Mouse (Mus musculus): Measurements from ENCODE around the gene Sstr2. TPM values are rescaled to one million over a fixed set of nuclear protein-coding genes. Genes with fewer than 3 reads are reported as not detected.

Gene Sstr2
- polyA plus RNA-seq, 1 experiment from 2014 or later: 0.42 TPM

GRCm38 (mm10) chr11:113648152-113648551 lies 29.0 kb downstream of the Sstr2 start:
- 3% methylated on average over 15 of the region's 15 CpGs for WGBS
- H3K4me3 ChIP-seq: peak overlapping the region; percentile 6; the same call in 1 of the 2 replicates
- no peak for ATAC-seq (ENCODE audit: insufficient number of reproducible peaks, low FRiP score)
- H3K36me3 ChIP-seq: peaks cover 15% of the 10 kb centered on the region
- peaks cover 13% of the 10 kb centered on the region for H3K4me1 ChIP-seq (replicated peaks)
- H3K9ac ChIP-seq: no peak overlapping the region
- H3K27me3 ChIP-seq (replicated peaks): no peaks in the 10 kb centered on the region
- peak overlapping the region; percentile 45 for H3K4me2 ChIP-seq
- H3K9me3 ChIP-seq (replicated peaks): 0 out of 2 replicates have a peak, but pooled peaks cover 3% of the 10 kb centered on the region
- H3K27ac ChIP-seq (ENCODE audit: poor library complexity, severe bottlenecking): no peak overlapping the region

DNA sequence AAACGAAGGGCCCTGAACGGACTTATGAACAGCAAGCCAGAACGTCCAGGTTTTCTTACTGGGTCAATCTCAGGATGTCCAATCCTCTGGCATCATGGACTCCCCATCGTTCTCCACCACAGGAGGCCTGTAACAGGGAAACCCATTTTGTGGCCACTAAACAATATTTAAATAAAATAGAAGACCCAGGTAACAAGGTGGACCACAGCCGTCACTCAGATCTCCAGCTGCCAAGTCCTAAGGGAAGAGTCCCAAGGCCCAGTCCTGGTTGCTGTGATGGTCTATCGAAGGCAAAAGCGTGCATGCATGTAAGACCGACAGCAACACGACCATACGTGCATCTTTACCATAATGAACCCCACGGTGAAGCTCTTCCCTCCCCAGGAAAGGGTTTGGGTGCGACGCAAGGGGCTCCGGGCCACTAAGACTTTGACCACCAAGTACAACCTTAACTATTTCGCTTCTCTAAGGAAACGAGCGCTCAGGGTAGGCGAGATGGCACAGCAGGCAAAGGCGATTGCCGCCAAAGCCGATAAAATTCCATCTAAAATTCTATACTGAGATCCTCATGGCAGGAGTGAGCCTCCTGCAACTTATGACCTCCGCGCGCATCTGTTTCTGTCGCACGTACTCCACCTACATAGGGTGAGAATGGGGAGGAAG lies 29.7 kb downstream of the Sstr2 start, which contains the start of gene Cog1:
Gene Cog1 (plus strand): TSS at position 480 of the 663 bp plus-strand sequence.
- H3K4me1 ChIP-seq (replicated peaks): peaks cover 13% of the 10 kb centered on the region
- 35% methylated on average over 26 of the region's 26 CpGs for WGBS
- no peak for ATAC-seq (ENCODE audit: insufficient number of reproducible peaks, low FRiP score)

DNA sequence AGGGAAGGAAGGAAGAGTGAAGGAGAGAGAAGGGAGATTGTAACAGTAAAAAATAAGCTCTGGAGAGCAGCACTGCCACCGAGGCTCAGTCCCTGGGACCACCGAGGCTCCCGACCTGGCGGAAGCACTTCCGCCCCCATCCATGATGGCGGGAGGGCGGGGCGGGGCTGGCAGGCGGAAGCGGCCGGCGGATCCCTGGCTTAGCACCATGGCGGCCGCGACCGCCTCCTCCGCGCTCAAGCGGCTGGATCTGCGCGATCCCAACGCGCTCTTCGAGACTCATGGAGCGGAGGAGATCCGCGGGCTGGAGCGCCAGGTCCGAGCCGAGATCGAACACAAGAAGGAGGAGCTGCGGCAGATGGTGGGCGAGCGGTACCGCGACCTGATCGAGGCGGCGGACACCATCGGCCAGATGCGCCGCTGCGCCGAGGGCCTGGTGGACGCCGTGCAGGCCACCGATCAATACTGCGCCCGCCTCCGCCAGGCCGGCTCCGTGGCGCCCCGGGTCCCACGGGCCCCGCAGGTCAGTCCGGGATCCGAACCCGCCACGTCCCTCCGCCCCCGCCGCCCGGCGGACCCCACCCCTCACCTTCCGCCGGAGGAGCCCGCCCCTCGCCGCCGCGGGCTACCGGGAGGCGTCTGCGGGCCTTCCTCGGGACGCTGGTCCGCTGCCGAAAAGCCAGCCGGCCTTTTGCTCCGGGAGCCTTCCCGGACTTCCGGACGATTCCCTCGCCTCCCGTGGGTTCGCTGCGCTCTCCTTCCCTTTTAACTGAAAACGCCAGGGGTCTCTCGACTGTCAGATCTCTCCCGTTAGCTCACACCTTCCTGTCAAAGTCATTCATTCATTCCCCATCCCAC lies 30.4 kb downstream of the Sstr2 start, which contains the start of gene Slc39a11:
Gene Slc39a11 (minus strand): TSS at position 727 of the 858 bp plus-strand sequence.
- H3K27ac ChIP-seq (ENCODE audit: poor library complexity, severe bottlenecking): peak within 1 kb of the TSS; percentile 78
- H3K4me1 ChIP-seq (replicated peaks): peaks cover 13% of the 10 kb centered on the region
- H3K27me3 ChIP-seq (replicated peaks): no peaks in the 10 kb centered on the region
- H3K36me3 ChIP-seq: peaks cover 29% of the 10 kb centered on the region
- peak within 1 kb of the TSS; percentile 79 for H3K4me2 ChIP-seq
- H3K4me3 ChIP-seq: peak within 1 kb of the TSS; percentile 93
- H3K9ac ChIP-seq: peak within 1 kb of the TSS; percentile 98
- ATAC-seq (ENCODE audit: insufficient number of reproducible peaks, low FRiP score): peak; percentile 82
- WGBS: under 1% methylated on average over 91 of the region's 91 CpGs
- H3K9me3 ChIP-seq (replicated peaks): 0 out of 2 replicates have a peak, but pooled peaks cover 3% of the 10 kb centered on the region

More for the DNA sequence above, 29.7 kb downstream of the Sstr2 start, which contains the start of gene Cog1:
- peak within 1 kb of the TSS; percentile 93 for H3K4me3 ChIP-seq
- H3K27ac ChIP-seq (ENCODE audit: poor library complexity, severe bottlenecking): peak within 1 kb of the TSS; percentile 78
- H3K9me3 ChIP-seq (replicated peaks): 0 out of 2 replicates have a peak, but pooled peaks cover 3% of the 10 kb centered on the region
- peaks cover 22% of the 10 kb centered on the region for H3K36me3 ChIP-seq
- H3K9ac ChIP-seq: peak within 1 kb of the TSS; percentile 98
- H3K27me3 ChIP-seq (replicated peaks): no peaks in the 10 kb centered on the region
- H3K4me2 ChIP-seq: peak within 1 kb of the TSS; percentile 79

DNA sequence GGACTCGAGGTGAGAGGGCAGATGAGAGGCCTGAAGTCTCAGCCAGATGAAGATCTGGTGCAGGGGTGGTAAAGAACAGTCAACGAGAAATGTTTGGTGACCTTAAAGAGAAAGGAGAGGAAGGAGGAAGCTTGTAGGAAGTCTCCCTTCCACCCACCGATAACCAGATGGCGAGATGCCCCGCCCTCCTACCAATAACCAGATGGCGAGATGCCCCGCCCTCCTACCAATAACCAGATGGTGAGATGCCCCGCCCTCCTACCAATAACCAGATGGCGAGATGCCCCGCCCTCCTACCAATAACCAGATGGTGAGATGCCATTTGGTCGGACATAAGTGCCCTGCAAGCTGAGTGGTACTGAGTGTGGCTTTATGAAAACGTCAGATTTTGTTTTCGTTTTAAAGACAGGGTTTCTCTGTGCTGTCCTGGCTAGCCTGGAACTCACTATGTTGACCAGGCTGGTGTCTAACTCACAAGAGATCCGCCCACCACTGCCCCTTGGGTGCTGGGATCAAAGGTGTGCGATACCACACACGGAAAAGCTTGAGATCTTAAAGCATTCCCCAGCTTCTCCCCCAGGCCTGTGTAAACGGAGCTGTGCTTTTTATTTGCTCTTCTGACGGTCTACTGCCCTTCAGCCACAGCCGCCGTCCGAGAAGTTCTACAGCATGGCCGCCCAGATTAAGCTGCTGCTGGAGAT lies 32.2 kb downstream of the Sstr2 start:
- peaks cover 13% of the 10 kb centered on the region for H3K4me1 ChIP-seq (replicated peaks)
- no peak overlapping the region for H3K27ac ChIP-seq (ENCODE audit: poor library complexity, severe bottlenecking)
- H3K4me2 ChIP-seq: peak overlapping the region; percentile 27
- 66% methylated on average over 22 of the region's 22 CpGs for whole genome bisulfite sequencing
- no peaks in the 10 kb centered on the region for H3K27me3 ChIP-seq (replicated peaks)
- no peak overlapping the region for H3K4me3 ChIP-seq
- no peaks in the 10 kb centered on the region for H3K9me3 ChIP-seq (replicated peaks)
- peaks cover 47% of the 10 kb centered on the region for H3K36me3 ChIP-seq
- H3K9ac ChIP-seq: no peak overlapping the region
- no peak for ATAC-seq (ENCODE audit: insufficient number of reproducible peaks, low FRiP score)

GRCm38 (mm10) chr11:113651907-113652273 lies 32.7 kb downstream of the Sstr2 start:
- Histone ChIP-seq H3K4me3 (no peak overlapping the region), H3K9me3 (replicated peaks) (no peaks in the 10 kb centered on the region), H3K27me3 (replicated peaks) (no peaks in the 10 kb centered on the region), H3K9ac (no peak overlapping the region), H3K27ac (ENCODE audit: poor library complexity, severe bottlenecking) (no peak overlapping the region), H3K4me1 (replicated peaks) (peaks cover 13% of the 10 kb centered on the region), H3K36me3 (peaks cover 52% of the 10 kb centered on the region), H3K4me2 (no peak overlapping the region)
- no peak for ATAC-seq (ENCODE audit: insufficient number of reproducible peaks, low FRiP score)
- WGBS: 43% methylated on average over 8 of the region's 8 CpGs

DNA sequence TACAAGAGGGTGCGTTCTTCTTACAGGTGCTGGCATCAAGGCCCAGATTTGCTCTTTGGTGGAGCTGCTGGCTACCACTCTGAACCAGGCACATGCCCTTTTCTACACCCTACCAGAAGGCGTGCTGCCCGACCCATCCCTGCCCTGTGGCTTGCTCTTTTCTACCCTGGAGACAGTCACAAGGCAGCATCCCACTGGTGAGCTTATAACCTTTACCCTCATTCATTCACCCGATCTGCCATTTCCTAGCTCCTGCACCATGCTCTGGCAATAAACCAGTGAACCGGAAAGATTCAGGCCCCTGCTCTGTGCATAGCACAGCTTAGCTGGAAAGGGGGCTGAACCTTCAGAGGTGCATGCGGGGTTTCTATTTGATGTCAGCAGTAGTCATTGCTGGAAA lies 33.4 kb downstream of the Sstr2 start:
- Histone ChIP-seq H3K27ac (ENCODE audit: poor library complexity, severe bottlenecking) (no peak overlapping the region), H3K4me3 (no peak overlapping the region), H3K4me1 (replicated peaks) (peaks cover 13% of the 10 kb centered on the region), H3K4me2 (no peak overlapping the region), H3K9me3 (replicated peaks) (no peaks in the 10 kb centered on the region), H3K9ac (no peak overlapping the region), H3K36me3 (peaks cover 59% of the 10 kb centered on the region), H3K27me3 (replicated peaks) (no peaks in the 10 kb centered on the region)
- 87% methylated on average over 6 of the region's 6 CpGs for WGBS
- no peak for ATAC-seq (ENCODE audit: insufficient number of reproducible peaks, low FRiP score)

DNA sequence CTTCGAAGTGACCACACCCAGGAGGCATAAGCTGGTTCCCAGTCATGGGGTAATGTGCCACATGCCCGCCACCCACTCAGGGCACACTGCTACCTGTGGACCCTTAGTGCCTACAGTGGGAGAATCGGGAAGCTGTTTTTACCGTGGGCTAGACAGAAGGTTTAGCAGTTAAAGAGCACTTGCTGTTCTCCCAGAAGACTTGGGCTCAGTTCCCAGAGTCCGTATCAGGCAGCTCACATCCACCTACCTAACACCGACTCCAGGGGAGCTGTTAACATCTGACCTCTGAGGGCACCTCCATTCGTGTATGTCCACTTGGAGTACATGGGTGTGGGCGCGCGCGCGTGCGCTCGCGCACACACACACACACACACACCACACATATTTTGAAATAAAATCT lies 35.0 kb downstream of the Sstr2 start:
- Histone ChIP-seq H3K4me2 (no peak overlapping the region), H3K4me1 (replicated peaks) (no peaks in the 10 kb centered on the region; the same call in 1 of the 2 replicates), H3K9me3 (replicated peaks) (no peaks in the 10 kb centered on the region), H3K36me3 (peaks cover 74% of the 10 kb centered on the region), H3K27me3 (replicated peaks) (no peaks in the 10 kb centered on the region), H3K27ac (ENCODE audit: poor library complexity, severe bottlenecking) (no peak overlapping the region), H3K9ac (no peak overlapping the region), H3K4me3 (no peak overlapping the region)
- no peak for ATAC-seq (ENCODE audit: insufficient number of reproducible peaks, low FRiP score)
- WGBS: 94% methylated on average over 15 of the region's 15 CpGs

GRCm38 (mm10) chr11:113654561-113655270 lies 35.6 kb downstream of the Sstr2 start:
- Histone ChIP-seq H3K4me3 (no peak overlapping the region), H3K4me1 (replicated peaks) (no peaks in the 10 kb centered on the region; the same call in 1 of the 2 replicates), H3K27me3 (replicated peaks) (no peaks in the 10 kb centered on the region), H3K27ac (ENCODE audit: poor library complexity, severe bottlenecking) (no peak overlapping the region), H3K4me2 (no peak overlapping the region), H3K9me3 (replicated peaks) (no peaks in the 10 kb centered on the region), H3K36me3 (peaks cover 81% of the 10 kb centered on the region), H3K9ac (no peak overlapping the region)
- WGBS: 80% methylated on average over 18 of the region's 18 CpGs
- ATAC-seq (ENCODE audit: insufficient number of reproducible peaks, low FRiP score): no peak

DNA sequence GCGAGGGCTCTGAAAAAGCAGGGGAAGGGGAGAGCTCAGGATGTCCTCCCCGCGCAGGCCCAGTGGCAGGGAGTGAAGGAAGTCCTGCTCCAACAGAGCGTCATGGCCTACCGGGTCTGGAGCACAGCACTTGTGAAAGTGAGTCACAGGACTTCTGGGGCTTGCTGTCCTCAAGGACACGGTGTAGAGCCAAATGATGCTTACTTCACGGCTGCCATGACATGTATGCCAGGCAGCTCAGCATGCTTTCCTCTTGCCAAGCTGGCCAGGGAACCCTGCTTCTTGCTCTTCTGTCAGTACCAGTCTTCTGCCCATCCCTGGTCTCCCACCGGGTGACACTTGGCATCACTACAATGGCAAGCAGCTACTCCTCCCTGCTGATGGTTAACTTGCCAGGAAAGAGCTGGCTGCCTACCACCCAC lies 37.4 kb downstream of the Sstr2 start:
- Histone ChIP-seq H3K4me2 (no peak overlapping the region), H3K9ac (no peak overlapping the region), H3K9me3 (replicated peaks) (no peaks in the 10 kb centered on the region), H3K36me3 (peaks cover 98% of the 10 kb centered on the region), H3K4me3 (no peak overlapping the region), H3K27me3 (replicated peaks) (no peaks in the 10 kb centered on the region), H3K4me1 (replicated peaks) (no peaks in the 10 kb centered on the region), H3K27ac (ENCODE audit: poor library complexity, severe bottlenecking) (no peak overlapping the region)
- 90% methylated on average over 8 of the region's 8 CpGs for WGBS
- no peak for ATAC-seq (ENCODE audit: insufficient number of reproducible peaks, low FRiP score)

- no peaks in the 10 kb centered on the region for H3K27me3 ChIP-seq (replicated peaks)
- H3K9ac ChIP-seq: no peak overlapping the region
- H3K4me1 ChIP-seq (replicated peaks): no peaks in the 10 kb centered on the region
- H3K36me3 ChIP-seq: peaks cover 99% of the 10 kb centered on the region
- H3K9me3 ChIP-seq (replicated peaks): no peaks in the 10 kb centered on the region
- no peak overlapping the region for H3K27ac ChIP-seq (ENCODE audit: poor library complexity, severe bottlenecking)
- no peak overlapping the region for H3K4me3 ChIP-seq
- H3K4me2 ChIP-seq: no peak overlapping the region
- WGBS: 75% methylated on average over 4 of the region's 4 CpGs
- ATAC-seq (ENCODE audit: insufficient number of reproducible peaks, low FRiP score): no peak
Measured at GRCm38 (mm10) chr11:113657221-113657620, 38.1 kb downstream of the Sstr2 start.

Data from heart, embryonic 12.5 days (tissue).